Mouse (Mus musculus): Measurements from ENCODE around the gene Ecm1.

DNA sequence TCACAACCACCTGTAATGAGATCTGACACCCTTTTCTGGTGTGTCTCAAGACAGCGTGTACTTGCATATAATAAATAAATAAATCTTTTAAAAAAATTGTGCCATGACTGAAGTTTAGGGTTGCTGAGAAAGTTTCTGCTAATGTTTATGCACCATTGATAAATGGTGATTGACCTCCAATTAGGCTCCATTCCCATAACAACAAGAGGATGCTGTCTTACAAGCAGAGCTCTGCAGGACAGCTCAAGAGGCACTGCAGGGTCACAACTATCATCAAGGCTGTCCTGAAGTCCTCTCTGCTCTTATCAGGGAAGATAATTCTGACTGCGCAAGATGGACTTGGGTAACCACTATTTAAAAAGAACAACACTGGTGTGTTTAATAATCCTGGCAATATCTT is 21.2 kb downstream of the Ecm1 start:
- TF ChIP-seq CTCF (IDR thresholded peaks at IDR 0.05) = no peak
- TF ChIP-seq POLR2A (IDR thresholded peaks at IDR 0.05; ENCODE audit: insufficient read depth, low read depth, low read length) = no peak

Measured in heart, adult 2 months (tissue).